Mouse (Mus musculus): ENCODE measurements around the gene Ppp2r5a. TPM values are rescaled to one million over a fixed set of nuclear protein-coding genes. Genes with fewer than 3 reads are reported as not detected.

Gene Ppp2r5a
- total RNA-seq (2023) = 370 TPM

DNA sequence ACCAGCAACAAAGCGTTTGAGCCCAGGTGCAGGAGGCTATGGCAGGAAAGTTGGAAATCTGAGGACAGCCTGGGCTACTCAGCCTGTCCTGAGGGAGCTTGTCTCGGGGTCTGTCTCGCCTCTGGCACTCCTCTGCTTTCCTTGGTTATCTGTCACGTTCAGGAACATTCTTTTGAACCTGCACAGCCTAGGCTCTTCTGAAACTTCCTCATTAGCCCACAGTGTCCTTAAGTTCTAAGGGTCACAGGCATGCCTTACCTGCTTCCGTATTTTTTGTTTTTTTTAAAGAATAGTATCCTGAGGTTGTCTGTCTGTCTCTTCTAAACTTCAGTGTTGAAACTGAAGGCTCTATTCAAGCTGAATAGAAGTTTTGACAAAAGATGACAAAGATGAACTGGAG lies at the start of gene Ppp2r5a:
TSS of gene Ppp2r5a (minus strand) at position 199 of the 400 bp plus-strand sequence.

DNA sequence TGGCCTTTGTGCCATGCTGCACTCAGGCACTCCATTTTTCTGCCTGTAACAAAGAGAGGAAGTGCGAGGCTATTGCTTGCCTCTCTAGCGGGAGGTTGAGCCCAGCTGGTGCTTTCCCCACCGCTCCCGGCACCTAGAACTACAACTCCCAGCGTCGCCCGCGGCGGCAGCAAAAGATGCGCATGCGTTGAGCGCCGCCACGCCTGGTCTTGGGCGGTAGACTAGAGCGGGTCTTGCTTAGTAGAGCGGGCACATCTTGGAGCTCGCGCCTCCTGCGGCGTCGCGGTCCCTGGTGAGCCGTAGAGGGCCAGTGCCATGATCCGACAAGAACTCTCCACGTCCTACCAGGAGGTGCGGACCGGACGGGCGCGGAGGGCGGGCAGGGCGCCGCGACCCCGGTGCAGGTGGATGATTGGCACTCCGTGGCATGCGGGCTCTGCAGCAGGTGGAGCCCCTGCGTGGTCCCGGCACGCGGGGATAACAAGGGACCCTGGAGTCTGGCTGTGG lies 77.3 kb downstream of the Ppp2r5a start, which contains the start of gene Tmem206:
TSS of gene Tmem206 (plus strand) at position 187 of the 507 bp plus-strand sequence.

DNA sequence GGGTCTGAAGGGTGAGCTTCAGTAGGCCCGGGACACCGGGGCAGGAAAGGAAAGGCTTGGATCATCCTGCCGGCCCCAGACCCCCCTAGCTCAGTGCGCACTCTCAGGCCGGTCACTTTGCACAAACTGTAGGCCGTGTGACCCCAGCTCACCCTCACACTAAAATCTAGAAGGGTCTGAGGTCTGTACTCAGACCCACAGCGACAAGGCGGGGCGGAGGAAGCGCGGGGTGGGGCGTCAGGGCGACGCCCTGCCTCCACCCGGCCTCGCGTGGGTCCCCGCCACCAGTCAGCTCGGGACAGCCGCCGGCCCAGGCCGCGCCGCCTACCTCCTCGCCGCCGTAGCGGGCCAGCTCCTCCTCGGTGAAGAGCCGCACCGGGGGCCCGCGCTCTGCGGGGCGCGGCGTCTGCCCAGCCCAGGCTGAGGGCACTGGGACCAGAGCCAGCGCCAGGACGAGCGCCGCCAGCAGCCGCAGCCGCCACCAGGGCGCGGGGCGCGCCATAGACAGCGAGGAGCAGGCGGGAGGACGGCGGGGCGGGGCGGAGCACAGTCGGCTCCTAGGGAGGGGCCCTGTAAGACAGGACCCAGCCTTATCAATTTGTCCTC lies 85.4 kb downstream of the Ppp2r5a start, which contains the start of gene Nenf:
TSS of gene Nenf (minus strand) at position 604 of the 606 bp plus-strand sequence.

Other genes starting within 250 kb of the Ppp2r5a start
- gene Fam71a, start 238.5 kb downstream of the Ppp2r5a start, total RNA-seq (2023) = not detected
- 13.8 TPM for gene Atf3, start 185.2 kb downstream of the Ppp2r5a start, total RNA-seq (2023)
- 15.5 TPM for gene Nenf, start 85.1 kb downstream of the Ppp2r5a start, total RNA-seq (2023)
- 10.3 TPM for gene Tmem206, start 77.4 kb downstream of the Ppp2r5a start, total RNA-seq (2023)
- 3.9 TPM for gene Dtl, start 172.3 kb upstream of the Ppp2r5a start, total RNA-seq (2023)
- 65.4 TPM for gene Ints7, start 172.4 kb upstream of the Ppp2r5a start, total RNA-seq (2023)